Mouse (Mus musculus) right cerebral cortex, postnatal 25 days (tissue): ENCODE data around the gene Dxo.

Source experiments
- DNase-seq: peaks from one replicate; pipeline ENCODE4 v3.0.0; 2022

Dxo gene

DNA sequence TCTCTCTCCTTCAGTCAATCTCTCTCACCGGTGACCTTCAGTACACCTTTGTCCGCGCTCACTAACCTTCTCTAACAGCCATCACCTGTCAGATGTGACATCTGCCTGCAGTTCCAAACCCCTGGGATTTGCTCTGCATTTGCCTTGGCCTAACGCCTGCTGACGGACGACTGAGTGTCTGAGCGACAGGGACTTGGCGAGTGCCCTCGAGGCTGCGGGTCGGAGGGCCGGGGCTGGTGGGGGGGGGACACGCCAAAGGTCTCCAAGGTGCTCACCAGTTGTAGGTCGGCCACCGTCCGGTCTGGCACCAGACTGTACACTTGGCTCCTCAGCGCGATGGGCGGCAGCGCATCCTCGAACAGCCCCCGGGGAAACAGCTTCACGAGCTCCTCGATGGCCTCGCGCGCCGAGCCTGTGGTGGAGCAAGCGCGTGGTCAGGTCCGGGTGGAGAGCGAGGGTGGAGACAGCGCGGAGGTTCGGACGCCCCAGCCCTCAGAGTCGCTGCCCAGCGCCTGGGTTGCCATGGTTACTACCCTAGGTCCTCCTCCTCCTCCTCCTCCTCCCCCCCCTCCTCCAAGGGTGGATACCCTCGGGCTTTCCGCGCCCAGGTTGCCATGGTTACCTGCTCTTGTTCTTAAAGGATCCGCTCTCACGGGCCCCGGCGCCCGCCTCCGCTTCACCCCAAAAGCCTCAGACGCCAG, 514 bp upstream of the Dxo start:
- DNase-seq: no peak

DNA sequence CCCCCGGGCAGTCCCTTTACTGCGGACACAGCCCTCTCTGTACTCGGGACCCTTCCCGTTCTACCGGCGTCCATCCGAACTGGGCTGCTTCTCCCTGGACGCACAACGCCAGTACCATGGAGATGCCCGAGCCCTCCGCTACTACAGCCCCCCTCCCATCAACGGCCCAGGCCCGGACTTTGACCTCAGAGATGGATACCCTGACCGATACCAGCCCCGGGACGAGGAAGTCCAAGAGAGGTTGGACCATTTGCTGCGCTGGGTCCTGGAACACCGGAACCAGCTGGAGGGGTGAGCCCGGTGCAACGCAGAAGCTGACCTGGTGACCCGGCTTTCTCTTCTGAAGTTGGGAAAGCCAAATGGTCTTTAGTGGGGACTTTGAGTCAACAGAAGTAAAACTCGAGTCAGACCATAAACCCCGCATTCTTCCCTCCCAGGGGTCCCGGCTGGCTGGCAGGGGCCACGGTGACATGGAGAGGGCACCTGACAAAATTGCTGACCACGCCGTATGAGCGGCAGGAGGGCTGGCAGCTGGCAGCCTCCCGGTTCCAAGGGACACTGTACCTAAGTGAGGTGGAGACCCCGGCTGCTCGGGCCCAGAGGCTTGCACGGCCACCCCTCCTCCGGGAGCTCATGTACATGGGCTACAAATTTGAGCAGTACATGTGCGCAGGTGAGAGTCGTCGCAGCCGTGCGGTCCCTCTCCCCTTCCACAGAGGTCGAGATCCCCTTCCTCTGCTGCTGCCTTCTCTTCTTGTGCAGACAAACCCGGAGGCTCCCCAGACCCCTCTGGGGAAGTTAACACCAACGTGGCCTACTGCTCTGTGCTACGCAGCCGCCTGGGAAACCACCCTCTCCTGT, 875 bp downstream of the Dxo start:
- no peak for DNase-seq

DNA sequence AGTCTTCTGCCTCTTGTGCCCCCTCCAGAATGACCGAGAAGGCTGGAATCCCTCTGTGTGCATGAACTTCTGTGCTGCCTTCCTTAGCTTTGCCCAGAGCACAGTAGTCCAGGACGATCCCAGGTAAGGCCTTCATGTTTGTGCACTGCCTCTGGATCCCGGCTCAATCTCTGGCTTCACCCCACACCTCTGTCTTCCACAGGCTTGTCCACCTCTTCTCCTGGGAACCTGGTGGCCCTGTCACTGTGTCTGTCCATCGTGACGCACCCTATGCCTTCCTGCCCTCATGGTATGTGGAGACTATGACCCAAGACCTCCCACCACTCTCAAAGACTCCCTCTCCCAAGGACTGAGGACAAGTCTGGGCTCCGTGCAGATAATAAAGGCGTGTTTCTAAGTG, 2.0 kb downstream of the Dxo start:
- DNase-seq: no peak

DNA sequence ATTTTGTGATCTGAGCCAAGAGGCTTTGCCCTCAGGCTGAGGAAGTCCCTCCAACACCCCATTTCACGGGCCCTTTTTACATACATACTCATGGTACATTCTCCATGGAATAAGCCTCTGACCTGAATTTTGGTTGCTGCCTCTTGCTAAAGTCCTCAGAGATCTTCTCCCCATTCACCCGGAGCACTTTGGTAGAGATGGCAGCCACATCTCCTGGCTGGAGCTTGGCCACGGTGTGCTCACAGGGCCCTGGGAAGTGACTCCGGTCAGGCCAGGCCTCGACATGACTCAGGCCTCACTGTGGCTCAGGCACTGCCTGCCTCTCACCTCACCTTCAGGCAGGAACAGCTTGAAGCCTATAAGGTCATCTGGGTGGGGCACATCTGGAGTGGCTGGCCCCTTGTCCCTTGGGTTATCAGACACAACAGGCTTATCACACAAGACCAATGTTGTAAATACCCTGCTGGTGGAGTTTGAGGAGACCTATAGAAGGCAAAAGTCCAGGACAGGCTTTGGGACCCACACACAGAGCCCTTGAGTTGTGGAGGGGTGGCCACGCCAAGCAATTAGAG, 4.0 kb downstream of the Dxo start:
- DNase-seq: no peak

DNA sequence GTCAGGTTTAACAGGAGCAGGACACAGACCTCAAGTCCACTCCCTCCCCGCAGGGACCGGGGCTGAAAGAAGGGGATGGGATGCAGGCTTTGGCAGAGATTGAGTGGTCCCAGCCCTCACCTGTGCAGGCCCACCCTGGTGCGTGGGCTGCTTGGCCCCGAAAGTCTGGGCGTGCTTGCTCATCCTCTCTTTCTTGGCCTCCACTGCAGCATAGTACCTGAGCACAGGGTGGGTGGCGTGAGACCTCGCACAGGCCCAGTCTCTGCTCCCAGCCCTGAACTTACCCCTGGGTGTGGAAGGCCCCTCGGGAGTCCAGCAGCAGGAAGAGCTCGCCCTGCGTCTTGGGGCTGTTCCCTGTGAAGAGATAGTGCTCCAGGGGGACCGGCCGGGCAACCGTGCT, 8.1 kb downstream of the Dxo start:
- DNase-seq: no peak

DNA sequence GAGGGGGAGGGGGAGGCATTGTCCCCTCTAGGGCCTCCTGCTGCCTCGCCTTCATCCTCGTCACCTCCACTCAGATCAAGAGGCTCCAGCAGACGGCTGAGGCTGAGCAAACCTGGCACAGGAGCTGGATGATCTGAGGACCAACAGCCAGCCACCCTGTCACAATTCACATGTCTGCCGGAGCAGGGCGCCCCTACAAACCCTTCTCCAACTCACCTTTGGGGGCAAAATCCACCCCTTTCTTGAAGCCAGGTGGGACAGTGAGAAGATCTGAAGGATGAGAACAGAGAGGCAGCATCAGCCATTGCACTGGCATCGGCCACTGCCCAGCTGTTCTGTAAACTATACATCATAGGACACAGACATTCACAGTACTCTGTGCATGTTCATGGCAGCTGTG, 10.4 kb downstream of the Dxo start:
- no peak for DNase-seq

DNA sequence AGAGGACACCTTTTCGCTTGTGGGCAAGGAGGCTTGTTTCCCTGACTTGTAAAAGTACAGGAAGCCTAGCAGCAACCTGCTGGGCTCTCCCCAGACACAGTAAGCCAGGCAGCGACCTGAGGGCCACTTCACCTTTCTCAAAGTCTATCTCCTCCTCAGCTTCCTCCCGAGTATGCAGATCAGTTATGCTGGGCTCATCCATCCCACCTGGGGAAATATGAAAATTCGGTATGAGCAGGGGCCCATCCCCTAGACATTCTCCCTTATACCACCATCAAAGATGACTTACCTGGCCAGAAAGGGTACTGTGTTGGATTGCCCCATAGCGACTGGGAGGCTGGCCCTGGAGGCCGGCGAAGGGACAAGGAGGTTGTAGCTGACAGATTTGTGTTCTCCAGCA, 10.8 kb downstream of the Dxo start:
- no peak for DNase-seq

DNA sequence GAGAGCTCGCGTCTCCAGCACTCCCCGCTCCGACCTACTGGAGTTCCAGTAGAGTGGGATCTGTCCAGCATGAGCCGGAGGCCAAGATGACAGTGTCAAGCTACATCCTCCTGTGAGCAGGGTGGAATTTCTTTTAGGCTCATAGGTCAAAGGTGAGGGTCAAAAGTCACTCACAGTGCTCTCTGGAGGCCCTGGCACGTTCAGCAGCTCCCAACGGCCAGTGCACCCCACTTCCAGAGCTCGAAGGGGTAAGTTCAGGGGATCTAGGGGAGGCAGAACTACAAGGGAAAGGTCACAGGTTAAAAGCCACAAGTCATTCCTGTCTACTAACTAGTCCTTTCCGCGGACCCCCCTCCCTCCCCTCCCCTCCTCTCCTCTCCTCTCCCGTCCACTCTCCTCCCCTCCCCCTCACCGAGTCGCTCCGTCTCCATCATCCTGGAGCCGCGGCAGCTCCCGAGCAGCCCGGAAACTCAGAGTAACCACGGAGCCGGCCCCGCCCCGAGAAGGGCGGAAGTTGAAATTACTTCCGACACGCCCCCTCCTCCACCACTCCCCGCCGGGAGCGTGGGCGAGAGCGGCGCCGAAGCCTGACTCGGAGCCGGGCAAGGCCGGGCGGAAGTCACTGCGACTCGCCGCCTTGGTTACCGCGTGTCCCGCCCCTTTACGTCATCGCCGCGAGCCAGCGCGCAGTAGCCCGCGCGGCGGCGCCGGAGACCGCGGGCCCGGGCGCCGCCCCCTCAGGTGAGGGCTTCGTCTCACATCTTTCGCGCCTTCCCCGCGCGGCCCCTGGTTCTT, 13.1 kb downstream of the Dxo start, which contains the start of the genes Skiv2l and Nelfe:
Skiv2l (minus strand) TSS at position 489 of the 795 bp plus-strand sequence.
Nelfe (plus strand) TSS at position 670 of the 795 bp plus-strand sequence.
- DNase-seq: peak; percentile 98

DNA sequence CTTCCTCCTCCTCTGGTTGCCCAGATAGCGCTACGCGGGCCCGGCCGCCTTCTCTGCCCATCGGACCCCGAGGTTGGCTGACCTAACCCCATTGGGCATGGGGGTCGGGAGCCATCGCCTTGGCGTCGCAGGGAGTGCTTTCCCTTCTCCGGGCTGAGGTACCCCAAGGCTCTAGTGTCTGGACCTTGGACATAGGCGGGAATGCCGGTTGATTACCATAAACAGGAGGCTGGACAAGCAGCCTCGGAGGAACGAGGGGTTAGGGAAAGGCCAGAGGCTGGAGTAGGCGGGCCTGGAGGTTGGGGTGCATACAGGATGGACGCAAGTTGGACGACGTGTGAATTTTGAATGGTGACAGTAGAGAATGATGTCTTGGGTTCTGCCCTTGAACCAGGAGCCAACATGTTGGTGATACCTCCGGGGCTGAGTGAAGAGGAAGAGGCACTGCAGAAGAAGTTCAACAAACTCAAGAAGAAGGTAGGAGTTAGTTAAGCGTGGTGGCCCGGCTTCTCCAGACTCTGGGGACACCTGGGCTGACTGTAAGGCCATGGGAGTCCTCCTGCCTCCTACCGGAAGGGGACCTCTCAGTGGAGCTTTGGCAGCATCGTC, 13.8 kb downstream of the Dxo start:
- no peak for DNase-seq

DNA sequence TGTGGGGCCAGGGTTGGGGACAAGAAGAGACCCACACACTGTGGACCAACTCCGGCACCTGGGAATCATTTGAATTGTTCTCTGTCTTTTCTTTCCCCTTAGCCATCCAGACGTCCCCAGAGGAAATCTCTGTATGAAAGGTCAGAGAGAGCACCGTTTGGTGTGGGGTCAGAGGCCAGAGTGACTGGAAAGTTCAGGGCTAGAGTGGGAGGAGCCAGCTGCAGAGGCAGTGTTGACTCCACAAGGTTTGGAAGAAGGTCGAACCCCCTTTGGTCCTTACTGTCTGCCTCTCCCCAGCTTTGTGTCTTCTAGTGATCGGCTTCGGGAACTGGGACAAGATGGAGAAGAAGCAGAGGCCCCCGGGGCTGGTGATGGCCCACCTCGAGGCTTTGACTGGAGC, 16.7 kb downstream of the Dxo start:
- DNase-seq: no peak

DNA sequence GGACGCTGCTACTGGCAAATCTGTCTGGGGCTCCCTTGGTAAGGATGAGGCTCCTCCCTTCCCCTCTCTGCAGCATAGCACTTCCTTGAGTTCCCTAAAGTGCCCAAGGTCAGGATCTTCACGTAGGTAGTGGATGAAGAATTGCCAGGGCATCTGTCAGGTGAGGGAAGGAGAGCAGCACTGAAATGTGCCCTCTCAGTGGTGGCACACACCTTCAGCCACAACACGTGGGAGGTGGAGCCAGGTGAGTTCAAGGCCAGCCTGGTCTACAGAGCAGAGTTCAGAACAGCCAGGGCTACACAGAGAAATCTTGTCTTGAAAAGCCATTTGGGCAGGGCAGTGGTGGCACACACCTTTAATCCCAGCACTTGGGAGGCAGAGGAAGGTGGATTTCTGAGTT, 17.9 kb downstream of the Dxo start:
- no peak for DNase-seq

DNA sequence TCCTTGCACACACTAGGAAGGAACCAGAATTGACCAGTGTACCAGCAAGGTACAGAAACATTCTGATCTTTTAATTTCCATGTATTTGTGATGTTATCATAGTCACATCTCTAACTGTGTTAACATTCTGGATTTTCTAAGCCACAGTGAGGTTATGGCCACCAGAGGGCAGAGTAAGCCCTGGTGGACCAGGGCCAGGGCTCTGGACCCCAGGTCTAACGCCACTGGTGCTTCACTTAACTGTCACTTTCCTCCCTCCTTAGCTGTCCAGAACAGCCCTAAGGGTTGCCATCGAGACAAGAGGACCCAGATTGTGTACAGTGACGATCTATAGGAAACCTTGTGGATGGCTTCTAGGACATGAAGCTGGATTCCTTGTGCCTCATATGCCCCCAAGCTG, 19.0 kb downstream of the Dxo start:
- DNase-seq: no peak

DNA sequence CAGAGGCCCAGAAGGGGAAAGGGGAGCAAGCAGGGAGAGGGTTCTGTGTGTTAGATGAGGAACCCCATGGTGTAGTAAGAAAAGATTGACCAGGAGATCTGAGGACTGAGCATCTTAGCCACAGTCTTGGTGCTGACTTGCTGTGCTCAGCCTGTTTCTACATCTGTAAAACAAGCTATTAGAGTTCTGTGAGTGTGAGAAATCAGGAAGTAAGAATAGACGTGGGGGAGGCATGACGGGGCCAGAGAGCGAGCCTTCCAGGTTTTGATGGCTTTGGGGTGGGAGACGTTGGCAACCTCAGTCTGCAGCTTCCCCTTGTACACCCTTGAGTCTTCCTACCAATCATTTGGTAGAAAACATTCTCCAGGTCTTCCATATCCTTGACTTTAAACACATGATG, 21.9 kb downstream of the Dxo start:
- no peak for DNase-seq

DNA sequence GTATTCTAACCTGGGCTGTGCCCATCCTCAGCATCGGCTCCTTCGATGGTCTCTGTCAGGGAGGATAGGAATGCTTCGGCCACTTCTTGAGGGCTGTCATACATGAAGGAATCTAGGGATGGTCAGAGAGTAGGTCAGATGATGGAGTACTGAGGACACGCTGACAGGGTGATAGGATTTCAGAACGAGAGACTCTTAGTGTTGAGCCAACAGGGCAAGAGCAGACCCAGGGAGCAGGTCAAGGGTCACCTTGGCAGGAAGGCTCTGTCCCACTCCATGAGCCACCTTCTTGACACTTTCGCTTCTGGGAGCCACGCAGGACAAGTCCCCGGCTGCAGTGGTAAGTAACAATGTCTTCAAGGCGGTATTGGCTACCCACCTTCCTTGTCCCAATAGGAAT, 23.7 kb downstream of the Dxo start:
- no peak for DNase-seq

DNA sequence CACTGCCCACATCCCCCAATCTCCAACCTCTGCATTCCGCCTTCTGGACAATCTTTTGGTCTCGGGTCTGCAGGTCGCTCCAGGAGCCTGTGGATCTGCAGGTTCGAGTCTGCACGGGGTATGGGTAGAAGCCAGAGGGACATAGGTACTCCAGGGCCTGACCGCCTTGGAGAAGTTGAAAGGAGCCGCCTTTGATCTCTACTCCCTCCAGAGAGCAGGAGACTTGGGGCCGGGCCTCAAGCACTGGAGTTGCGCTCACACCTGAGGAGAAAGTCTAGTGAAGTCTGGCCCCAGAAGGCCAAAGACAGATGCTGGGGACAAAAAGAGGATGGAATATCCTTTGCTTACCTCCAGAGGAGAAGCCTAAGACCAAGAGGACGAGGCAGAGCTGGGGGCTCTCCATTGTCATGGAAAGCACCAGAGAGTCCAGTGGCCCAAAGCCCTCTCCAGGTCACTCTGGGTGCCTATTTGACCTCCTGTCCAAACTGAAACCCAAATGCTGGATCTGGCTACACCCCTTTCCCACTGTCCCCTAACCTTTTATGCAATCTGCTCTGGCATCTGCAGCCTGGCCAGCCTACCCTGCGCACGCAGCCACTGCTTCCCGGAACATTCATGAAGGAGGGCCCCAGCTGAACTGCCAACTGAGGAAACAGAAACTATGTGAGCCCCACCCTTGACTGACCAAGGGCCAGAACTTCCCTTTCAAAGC, 25.0 kb downstream of the Dxo start:
- no peak for DNase-seq

DNA sequence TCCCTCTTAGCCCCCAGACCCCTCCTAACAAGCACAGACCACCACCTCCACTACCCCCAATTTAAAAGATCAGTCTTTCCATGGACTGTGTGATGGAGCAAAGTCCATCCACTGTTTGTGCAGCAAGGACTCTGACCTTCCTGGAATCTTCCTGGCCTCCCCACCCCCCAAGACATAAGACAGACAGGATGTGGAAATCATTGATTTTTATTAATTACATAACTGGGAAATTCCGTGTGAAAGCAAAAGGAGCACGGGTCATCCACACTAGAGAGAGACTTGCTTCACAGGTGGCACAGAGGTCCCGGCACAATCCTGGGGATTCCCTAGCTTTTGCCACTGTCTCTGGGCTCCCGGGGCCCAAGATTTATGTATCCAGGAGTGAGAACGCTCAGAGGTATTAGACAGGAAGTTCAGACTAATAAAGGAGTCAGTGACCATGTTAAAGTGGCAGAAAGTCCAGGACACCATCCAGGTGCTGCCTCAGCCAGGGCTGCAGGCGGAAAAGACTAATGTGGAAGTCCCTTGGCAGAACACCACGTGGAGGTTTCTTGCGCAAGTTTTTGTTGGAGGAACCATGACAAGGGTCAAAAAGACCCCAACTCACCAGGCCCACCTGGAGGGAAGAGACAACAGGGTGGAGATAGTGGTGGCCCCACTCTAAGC, 25.7 kb downstream of the Dxo start, which contains the start of gene Cfb:
Cfb (minus strand) TSS at position 103 of the 666 bp plus-strand sequence.
- DNase-seq: no peak

DNA sequence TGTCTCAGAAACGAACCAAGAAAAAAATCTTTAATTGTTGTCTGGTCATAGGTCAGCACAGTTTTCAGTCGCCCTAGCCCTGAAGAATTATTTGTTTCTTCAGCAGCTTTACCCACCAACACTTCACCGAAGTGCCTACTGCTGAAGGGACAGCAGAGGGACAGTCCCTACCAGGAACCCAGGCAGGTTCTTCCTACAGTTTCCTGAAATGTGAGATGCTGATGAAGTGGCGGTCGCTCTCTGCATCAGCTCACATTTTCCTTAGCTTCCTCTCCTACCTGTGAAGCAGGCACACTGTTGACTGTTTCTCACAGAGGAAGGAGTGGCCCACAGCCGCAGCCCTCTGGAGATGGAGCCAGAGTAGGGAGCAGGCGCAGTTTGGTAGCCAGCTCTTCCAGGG, 29.2 kb downstream of the Dxo start:
- DNase-seq: no peak

DNA sequence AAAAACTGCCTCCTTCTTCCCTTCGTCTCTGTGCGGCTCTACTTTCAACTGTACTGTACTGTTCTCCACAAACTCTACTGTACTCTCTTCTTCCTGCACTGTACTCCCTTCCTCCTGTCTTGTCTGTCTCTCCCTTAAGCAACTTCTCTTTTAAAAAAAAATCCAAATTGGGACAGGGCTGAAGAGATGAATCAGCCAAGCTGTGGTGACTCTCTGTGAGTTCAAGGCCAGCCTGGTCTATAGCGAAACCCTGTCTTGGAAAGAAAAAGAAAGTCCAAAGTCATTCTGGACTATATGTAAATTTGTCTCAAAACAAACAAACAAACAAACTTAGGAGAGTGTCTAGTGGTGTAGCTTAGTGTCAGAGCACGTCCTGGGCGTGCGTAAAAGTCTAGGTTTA, 37.5 kb downstream of the Dxo start:
- no peak for DNase-seq

DNA sequence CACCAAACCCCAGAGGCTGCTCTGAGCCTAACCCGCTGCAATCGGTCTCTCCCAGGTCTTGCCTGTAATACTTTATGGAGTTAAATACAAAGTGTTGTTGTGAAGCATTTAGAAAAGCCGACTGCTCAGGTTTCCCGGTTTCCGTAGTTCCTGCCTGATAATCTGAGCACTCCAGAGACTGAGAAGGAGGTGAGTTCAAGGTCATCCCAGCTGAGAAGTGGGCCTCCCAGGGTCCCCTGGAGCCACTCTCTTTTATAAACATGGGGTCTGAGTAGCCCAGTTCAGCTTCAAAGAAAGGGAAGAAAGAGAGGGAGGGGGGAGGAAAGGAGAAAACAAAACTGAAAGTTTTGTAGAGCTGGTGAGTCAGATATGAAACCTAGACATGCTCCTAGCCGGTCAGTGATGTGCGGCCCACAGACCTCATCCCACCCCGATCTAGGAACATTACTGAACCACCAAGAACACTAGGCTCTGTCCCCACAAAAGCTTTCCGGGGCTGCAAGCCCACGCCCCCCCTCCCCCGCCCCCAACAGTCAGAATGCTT, 42.6 kb downstream of the Dxo start, which contains the start of gene Zbtb12:
Zbtb12 (plus strand) TSS at position 148 of the 544 bp plus-strand sequence.
- no peak for DNase-seq

DNA sequence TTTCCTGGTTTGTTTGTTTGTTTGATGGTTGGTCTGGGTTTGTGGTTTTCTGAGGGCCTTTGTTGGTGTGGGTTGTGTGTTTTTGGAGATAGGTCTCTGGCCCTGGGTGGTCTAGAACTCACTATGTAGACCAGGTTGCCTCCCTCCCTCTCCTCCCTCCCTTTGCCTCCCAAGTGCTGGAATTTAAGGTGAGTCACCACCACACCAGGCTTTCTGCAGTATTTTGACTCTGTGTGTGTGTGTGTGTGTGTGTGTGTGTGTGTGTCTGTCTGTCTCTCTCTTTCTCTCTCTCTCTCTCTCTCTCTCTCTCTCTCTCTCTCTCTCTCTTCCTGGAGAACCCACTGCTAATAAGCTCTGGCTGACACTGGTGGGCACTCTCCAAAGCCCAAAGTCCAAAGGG, 44.3 kb downstream of the Dxo start:
- DNase-seq: no peak
